Mouse (Mus musculus): Measurements from ENCODE around the gene D10Wsu102e.

GRCm38 (mm10) chr10:83343828-83344685 is 16.0 kb upstream of the D10Wsu102e start:
- TF ChIP-seq CTCF (IDR thresholded peaks at IDR 0.05; ENCODE audit: low read depth, low read length) (no peak), POLR2A (IDR thresholded peaks at IDR 0.05; ENCODE audit: extremely low read depth, insufficient read depth, low read length) (no peak)

Measured in liver, adult 2 months (tissue).